Mouse (Mus musculus): ENCODE results near the gene Cdca3. TPM values are rescaled to one million over a fixed set of nuclear protein-coding genes. Genes with fewer than 3 reads are reported as not detected.

The Cdca3 gene
- total and polyA plus RNA-seq, 2 experiments from 2014 or later: 20.7 to 30.5 TPM

DNA sequence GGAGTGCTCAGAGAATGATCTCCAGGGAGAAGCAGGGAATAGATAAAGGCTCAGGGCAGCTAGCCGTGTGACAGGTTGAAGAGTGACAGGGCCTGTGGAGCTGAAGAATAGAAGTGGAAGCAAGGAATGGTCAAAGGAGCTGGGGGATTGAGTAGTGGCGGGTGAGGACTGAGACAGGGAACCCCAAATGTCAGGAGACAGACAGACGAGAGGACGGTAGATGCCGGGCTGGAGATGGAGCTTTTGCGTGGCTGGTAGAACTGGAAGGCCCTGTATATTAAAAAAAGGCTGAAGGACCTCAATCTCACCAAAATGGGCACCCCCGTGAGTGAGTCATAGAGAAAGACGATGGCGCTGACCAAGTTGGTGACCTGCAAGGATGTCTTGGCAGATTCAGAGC is 31.2 kb downstream of the Cdca3 start:
- Histone ChIP-seq H3K27ac (ENCODE audit: low read depth, low read length) (no peak overlapping the region), H3K4me2 (ENCODE audit: low read depth) (no peak overlapping the region), H3K4me3 (ENCODE audit: low read depth, low read length) (no peak overlapping the region), H3K4me1 (ENCODE audit: insufficient read depth) (peaks cover 15% of the 10 kb centered on the region), H3K27me3 (ENCODE audit: insufficient read depth, low read length) (no peaks in the 10 kb centered on the region), H3K9me3 (ENCODE audit: low read length) (no peaks in the 10 kb centered on the region), H3K9ac (no peak overlapping the region), H3K36me3 (ENCODE audit: insufficient read depth) (peaks cover 16% of the 10 kb centered on the region; the same call in 1 of the 2 replicates)
- ATAC-seq (no peak), DNase-seq (no peak)
- TF ChIP-seq CTCF (IDR thresholded peaks at IDR 0.05; ENCODE audit: low read depth): no peak
- 81% methylated on average over 9 of the region's 9 CpGs for WGBS

DNA sequence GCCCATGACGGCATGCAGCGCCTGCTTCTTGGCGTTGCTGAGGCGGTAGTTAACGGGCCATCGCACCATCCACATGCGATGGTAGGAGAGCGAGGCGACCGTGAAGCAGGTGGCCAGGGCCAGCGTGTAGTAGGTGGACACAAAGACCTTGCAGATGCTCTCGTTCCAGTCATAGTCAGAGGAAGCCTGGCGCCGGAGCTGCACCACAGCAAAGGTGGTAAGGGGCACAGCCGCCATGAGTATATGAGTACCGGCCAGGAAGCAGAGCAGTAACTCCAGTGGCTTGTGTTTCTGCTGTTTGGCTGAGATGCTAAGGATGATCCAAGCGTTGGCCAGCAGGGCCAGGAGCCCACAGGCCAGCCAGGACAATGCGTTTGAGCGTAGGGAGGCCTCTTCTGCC is 31.9 kb downstream of the Cdca3 start:
- Histone ChIP-seq H3K9me3 (ENCODE audit: low read length) (no peaks in the 10 kb centered on the region), H3K4me2 (ENCODE audit: low read depth) (peak overlapping the region; percentile 76), H3K9ac (no peak overlapping the region), H3K36me3 (ENCODE audit: insufficient read depth) (peaks cover 16% of the 10 kb centered on the region; the same call in 1 of the 2 replicates), H3K27ac (ENCODE audit: low read depth, low read length) (no peak overlapping the region), H3K4me3 (ENCODE audit: low read depth, low read length) (no peak overlapping the region), H3K27me3 (ENCODE audit: insufficient read depth, low read length) (no peaks in the 10 kb centered on the region), H3K4me1 (ENCODE audit: insufficient read depth) (peaks cover 14% of the 10 kb centered on the region)
- 81% methylated on average over 19 of the region's 19 CpGs for WGBS
- DNase-seq (no peak), ATAC-seq (no peak)
- TF ChIP-seq CTCF (IDR thresholded peaks at IDR 0.05; ENCODE audit: low read depth): no peak

DNA sequence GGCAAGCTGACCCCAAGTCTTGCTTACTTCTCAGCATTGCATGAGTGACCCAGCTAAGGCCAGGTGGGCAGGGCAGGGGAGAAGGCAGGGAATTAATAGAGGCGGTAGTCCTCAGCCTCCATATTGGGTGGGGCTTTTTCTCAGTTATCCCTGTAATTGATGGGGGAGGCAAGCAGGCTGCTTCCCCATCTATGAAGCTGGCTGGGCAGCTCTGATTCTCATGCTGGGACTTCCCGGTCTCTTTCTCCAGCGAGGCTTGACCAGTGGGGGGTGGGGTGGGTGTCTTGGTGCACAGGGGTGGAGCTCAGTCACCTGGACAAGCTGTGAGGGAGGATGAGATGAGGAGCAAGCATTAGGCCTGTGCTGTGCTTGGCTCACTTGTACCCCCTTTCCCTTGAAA is 32.5 kb downstream of the Cdca3 start:
- no peak for ATAC-seq
- 0 out of 2 replicates have a peak overlapping the region, but pooled peaks have one; percentile 95 for H3K27ac ChIP-seq (ENCODE audit: low read depth, low read length)
- no peaks in the 10 kb centered on the region for H3K27me3 ChIP-seq (ENCODE audit: insufficient read depth, low read length)
- H3K36me3 ChIP-seq (ENCODE audit: insufficient read depth): peaks cover 16% of the 10 kb centered on the region; the same call in 1 of the 2 replicates
- H3K4me3 ChIP-seq (ENCODE audit: low read depth, low read length): 0 out of 2 replicates have a peak overlapping the region, but pooled peaks have one; percentile 75
- TF ChIP-seq CTCF (IDR thresholded peaks at IDR 0.05; ENCODE audit: low read depth): no peak
- no peak for DNase-seq
- H3K4me2 ChIP-seq (ENCODE audit: low read depth): peak overlapping the region; percentile 76
- H3K4me1 ChIP-seq (ENCODE audit: insufficient read depth): peaks cover 11% of the 10 kb centered on the region
- WGBS: 28% methylated on average over 3 of the region's 3 CpGs
- H3K9me3 ChIP-seq (ENCODE audit: low read length): no peaks in the 10 kb centered on the region
- no peak overlapping the region; the same call in 1 of the 2 replicates for H3K9ac ChIP-seq

DNA sequence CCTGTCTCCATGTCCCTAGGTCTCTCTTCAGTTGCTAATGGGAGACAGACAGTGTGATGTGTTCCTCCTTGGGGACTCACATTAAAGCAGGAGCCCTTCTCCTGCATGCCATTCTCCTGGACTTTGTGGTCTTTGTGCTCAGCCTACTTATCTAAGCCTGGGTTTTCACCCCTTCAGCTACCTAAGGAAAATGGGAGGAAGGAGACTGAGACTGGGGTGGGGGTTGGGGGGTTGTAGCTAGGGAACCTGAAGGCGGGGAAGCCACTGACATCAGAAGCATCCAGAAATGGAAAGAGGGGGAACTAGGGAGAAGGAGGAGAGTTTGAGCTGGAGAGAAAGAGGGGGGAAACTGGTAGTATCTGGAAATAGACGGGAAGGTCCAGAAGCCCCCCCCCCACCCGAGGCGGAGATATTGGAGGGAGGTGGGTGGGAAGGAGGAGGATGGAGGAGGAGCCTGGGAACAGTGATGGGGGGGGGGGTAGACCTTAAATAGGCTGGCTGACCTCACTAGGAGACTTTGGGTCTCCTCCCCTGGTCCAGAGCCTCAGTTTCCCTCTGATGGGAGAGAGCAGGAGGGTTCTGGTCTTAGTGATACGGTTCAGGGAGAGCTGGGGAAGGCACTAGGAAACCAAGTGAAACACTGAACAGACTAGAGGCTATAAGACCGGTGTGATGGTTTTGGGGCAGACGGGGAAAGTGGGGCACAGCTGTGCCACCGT is 33.2 kb downstream of the Cdca3 start:
- Histone ChIP-seq H3K27me3 (ENCODE audit: insufficient read depth, low read length) (no peaks in the 10 kb centered on the region), H3K4me2 (ENCODE audit: low read depth) (peak overlapping the region; percentile 76), H3K4me1 (ENCODE audit: insufficient read depth) (peaks cover 11% of the 10 kb centered on the region), H3K4me3 (ENCODE audit: low read depth, low read length) (peak overlapping the region; percentile 75), H3K9me3 (ENCODE audit: low read length) (no peaks in the 10 kb centered on the region), H3K36me3 (ENCODE audit: insufficient read depth) (peaks cover 16% of the 10 kb centered on the region; the same call in 1 of the 2 replicates), H3K27ac (ENCODE audit: low read depth, low read length) (peak overlapping the region; percentile 95), H3K9ac (peak overlapping the region; percentile 93)
- TF ChIP-seq CTCF (IDR thresholded peaks at IDR 0.05; ENCODE audit: low read depth): no peak
- WGBS: 9% methylated on average over 8 of the region's 8 CpGs
- DNase-seq: peak; percentile 62
- peak; percentile 2; the same call in 1 of the 2 replicates for ATAC-seq

DNA sequence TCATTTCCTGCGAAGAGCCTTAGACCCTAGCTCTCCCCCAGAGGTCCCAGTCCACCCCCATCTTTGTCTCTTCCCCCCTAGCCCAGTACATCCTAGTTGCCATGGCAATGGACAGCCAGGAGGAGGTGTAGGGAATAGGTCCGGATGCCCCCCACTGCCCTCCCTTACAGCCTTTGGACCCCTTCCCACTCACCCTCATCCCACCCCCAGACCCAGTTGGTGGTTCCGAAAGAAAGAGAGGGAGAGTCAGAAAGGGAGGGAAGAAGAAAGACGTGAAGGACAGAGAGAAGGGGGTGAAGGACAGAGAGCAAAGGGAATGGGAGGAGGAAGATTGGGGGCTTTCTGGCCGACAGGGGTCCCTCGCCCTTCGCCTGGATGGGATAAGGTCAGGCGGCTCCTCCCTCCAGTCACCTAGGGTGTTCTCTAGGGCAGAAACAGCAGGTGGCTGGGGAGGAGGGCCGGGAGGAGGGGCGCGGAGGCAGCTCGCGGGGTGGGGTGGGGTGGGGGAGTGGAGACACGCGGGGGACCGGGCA is 33.8 kb downstream of the Cdca3 start:
- ATAC-seq (peak; percentile 11), DNase-seq (no peak)
- H3K9ac ChIP-seq: peak overlapping the region; percentile 93
- TF ChIP-seq CTCF (IDR thresholded peaks at IDR 0.05; ENCODE audit: low read depth): no peak
- peaks cover 16% of the 10 kb centered on the region; the same call in 1 of the 2 replicates for H3K36me3 ChIP-seq (ENCODE audit: insufficient read depth)
- peak overlapping the region; percentile 75 for H3K4me3 ChIP-seq (ENCODE audit: low read depth, low read length)
- no peaks in the 10 kb centered on the region for H3K9me3 ChIP-seq (ENCODE audit: low read length)
- H3K4me2 ChIP-seq (ENCODE audit: low read depth): peak overlapping the region; percentile 76
- peaks cover 11% of the 10 kb centered on the region for H3K4me1 ChIP-seq (ENCODE audit: insufficient read depth)
- no peaks in the 10 kb centered on the region for H3K27me3 ChIP-seq (ENCODE audit: insufficient read depth, low read length)
- 2% methylated on average over 14 of the region's 16 CpGs for WGBS
- H3K27ac ChIP-seq (ENCODE audit: low read depth, low read length): peak overlapping the region; percentile 95

DNA sequence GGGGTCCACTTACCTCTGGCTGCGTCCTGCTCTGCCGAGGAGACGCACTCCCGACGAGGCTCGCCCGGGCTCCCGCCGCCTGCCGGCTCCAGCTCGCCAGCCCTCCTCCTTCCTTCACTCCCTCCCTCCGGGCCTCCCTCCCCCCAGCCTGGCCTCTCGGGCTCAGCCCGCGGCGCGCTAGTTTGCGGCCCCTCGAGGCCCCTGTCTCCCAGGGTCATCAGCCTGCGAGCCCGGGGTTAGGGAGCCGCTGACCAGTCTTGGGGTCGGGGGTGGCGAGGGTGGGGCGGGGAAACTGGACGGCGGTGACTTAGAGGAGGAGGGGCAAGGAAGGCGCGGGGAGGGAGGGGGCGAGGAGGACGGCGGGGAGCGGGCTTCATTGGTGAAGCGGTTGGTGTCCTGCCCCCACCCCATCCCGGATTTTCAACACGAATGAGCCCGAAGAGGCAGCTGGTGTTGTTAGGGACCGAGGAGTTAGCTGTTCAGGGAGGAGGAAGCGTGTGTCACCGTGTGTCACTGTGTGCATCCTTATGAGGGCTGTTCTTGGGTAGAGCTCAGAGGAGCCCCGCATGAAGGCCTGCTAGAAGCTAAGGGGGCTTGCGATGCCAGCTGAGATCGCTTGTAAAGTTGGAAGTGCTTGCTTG is 34.4 kb downstream of the Cdca3 start, which contains the start of gene Gpr162:
Gene Gpr162, minus strand, starts transcription at position 326 of the 641 bp plus-strand sequence.
- 3% methylated on average over 43 of the region's 43 CpGs for WGBS
- Histone ChIP-seq H3K4me1 (ENCODE audit: insufficient read depth) (peaks cover 11% of the 10 kb centered on the region), H3K4me2 (ENCODE audit: low read depth) (peak within 1 kb of the TSS; percentile 76), H3K36me3 (ENCODE audit: insufficient read depth) (peaks cover 13% of the 10 kb centered on the region; the same call in 1 of the 2 replicates), H3K4me3 (ENCODE audit: low read depth, low read length) (peak within 1 kb of the TSS; percentile 75), H3K27me3 (ENCODE audit: insufficient read depth, low read length) (no peaks in the 10 kb centered on the region), H3K9ac (peak within 1 kb of the TSS; percentile 93), H3K9me3 (ENCODE audit: low read length) (no peaks in the 10 kb centered on the region), H3K27ac (ENCODE audit: low read depth, low read length) (peak within 1 kb of the TSS; percentile 95)
- peak; percentile 46 for TF ChIP-seq CTCF (IDR thresholded peaks at IDR 0.05; ENCODE audit: low read depth)
- peak; percentile 86 for ATAC-seq
- peak; percentile 85 for DNase-seq
